Mouse (Mus musculus): ENCODE measurements around the gene Slc16a14. TPM values are rescaled to one million over a fixed set of nuclear protein-coding genes. Genes with fewer than 3 reads are reported as not detected.

Gene Slc16a14
- polyA plus RNA-seq, 1 experiment from 2014 or later, result 0.26 TPM

DNA sequence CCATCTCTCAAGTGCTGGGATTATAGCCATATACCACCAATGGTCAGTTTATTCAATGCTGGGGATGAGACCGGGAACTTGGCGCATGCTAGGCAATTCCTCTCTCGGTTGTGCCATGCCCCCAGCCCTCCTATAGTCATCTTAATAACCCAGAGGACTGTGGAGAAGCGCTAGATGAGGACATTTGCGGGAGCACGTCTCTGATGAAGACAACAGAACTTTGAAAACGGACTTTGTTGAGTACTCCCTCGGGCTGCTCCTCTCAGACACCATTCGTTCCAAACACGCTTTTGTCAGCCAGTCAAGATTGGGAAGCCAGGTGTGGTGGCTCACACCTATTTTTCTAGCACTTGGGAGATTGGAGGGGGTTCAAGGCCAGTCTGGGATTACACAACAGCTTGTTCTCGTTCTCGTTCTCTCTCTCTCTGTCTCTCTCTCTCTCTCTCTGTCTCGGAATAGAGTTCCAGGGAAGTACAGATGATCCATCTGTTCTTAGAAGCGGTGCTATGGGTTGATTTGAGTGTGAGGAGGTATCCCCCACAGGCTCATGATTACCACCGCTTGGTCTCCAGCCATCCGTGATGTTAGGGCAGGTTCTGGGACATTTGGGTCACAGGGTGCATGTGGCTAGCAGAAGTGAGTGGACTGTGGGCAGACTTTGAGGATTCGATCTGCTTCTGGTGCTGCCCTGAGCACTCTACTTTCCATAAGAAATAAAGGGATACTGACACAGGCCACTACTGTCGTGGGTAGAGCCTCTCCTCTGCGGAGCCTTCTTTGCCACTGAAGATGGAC is 2.0 kb upstream of the Slc16a14 start:
- ATAC-seq (ENCODE audit: insufficient read depth, low FRiP score, low read depth), result no peak
- Histone ChIP-seq H3K27ac (no peak overlapping the region), H3K4me3 (replicated peaks) (no peak overlapping the region), H3K27me3 (replicated peaks) (peaks cover 16% of the 10 kb centered on the region), H3K4me1 (peaks cover 3% of the 10 kb centered on the region; the same call in 1 of the 2 replicates), H3K36me3 (no peaks in the 10 kb centered on the region), H3K4me2 (no peak overlapping the region), H3K9me3 (no peaks in the 10 kb centered on the region), H3K9ac (no peak overlapping the region)
- WGBS, result 84% methylated on average over 19 of the region's 19 CpGs

DNA sequence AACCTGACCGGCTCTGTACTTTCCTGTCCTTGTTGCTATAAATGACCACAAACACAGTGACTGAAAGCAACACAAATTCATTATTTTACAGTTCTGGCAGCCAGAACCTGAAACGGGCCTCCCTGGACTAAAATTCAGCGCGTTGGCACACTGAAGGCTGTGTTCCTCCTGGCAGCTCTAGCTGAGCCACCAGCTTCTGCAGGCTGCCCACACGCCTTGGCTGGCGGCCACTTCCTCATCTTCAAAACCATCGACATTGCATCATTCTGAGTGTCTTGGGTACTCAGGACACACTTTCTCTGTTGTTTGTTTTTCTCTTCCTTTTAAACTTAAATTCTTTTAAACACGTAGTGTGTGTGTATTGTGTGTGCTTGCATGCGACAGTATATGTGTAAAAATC is 734 bp upstream of the Slc16a14 start:
- H3K4me3 ChIP-seq (replicated peaks), result no peak overlapping the region
- no peak overlapping the region for H3K27ac ChIP-seq
- WGBS, result 68% methylated on average over 9 of the region's 9 CpGs
- H3K9ac ChIP-seq, result no peak overlapping the region
- no peaks in the 10 kb centered on the region for H3K36me3 ChIP-seq
- ATAC-seq (ENCODE audit: insufficient read depth, low FRiP score, low read depth), result no peak
- H3K9me3 ChIP-seq, result no peaks in the 10 kb centered on the region
- peaks cover 16% of the 10 kb centered on the region for H3K27me3 ChIP-seq (replicated peaks)
- H3K4me1 ChIP-seq, result peaks cover 3% of the 10 kb centered on the region; the same call in 1 of the 2 replicates
- no peak overlapping the region for H3K4me2 ChIP-seq

DNA sequence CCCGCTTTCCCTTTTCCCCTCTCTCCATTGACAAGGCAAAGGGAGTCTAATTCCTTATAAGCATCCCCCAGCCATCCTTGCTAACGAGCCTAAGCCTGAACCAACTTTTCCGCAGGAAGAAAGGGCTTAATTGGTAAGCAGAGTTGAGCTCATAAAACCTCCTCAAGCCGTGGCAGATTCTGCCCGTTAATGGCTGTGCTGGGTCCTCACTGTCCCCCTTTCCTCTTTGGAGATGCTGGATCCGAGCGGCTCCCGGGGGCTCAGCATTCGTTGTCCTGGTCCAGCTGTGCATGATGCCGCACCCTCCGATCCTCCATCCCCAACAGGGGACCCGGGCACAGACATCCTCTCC is 807 bp downstream of the Slc16a14 start:
- Histone ChIP-seq H3K4me3 (replicated peaks) (peak overlapping the region; percentile 47), H3K27ac (no peak overlapping the region), H3K27me3 (replicated peaks) (peaks cover 16% of the 10 kb centered on the region), H3K9ac (no peak overlapping the region), H3K9me3 (no peaks in the 10 kb centered on the region), H3K4me1 (peaks cover 3% of the 10 kb centered on the region; the same call in 1 of the 2 replicates), H3K4me2 (peak overlapping the region; percentile 92), H3K36me3 (no peaks in the 10 kb centered on the region)
- no peak for ATAC-seq (ENCODE audit: insufficient read depth, low FRiP score, low read depth)
- WGBS, result 4% methylated on average over 12 of the region's 12 CpGs

DNA sequence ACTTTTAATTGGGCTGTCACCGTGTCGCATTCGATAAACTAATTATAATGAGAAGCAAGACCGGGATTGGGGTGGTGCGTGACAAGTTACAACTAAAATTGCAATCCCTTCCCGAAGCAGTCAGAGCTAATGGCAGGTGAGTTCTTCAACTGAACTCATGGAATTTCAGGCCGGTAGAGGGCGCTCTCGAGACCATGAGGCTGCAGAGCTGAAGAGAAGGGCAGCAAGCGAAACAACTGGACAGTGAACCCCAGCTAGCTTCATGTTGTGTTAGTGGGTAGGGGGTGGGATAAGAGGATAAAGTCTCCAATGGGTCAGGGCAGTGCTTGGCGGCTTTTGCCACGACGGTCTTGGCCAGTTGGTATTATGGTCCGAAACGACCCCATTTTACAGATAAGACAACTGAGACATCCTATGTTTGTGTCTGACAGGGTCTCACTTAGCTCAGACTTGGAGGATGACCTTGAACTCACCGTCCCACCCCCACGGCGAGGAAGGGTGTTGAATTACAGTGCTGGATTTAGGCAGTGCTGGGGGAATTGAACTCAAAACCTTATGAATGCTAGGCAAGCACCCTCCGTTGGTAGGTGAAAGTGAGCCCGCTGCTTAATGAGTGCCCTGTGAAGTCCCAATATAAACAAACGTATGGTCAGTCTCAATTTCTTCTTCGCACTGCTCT is 1.3 kb downstream of the Slc16a14 start:
- Histone ChIP-seq H3K4me1 (peaks cover 3% of the 10 kb centered on the region; the same call in 1 of the 2 replicates), H3K4me3 (replicated peaks) (peak overlapping the region; percentile 47), H3K36me3 (no peaks in the 10 kb centered on the region), H3K27me3 (replicated peaks) (peaks cover 16% of the 10 kb centered on the region), H3K4me2 (peak overlapping the region; percentile 92), H3K9me3 (no peaks in the 10 kb centered on the region), H3K9ac (no peak overlapping the region), H3K27ac (no peak overlapping the region)
- WGBS, result 12% methylated on average over 22 of the region's 22 CpGs
- no peak for ATAC-seq (ENCODE audit: insufficient read depth, low FRiP score, low read depth)

DNA sequence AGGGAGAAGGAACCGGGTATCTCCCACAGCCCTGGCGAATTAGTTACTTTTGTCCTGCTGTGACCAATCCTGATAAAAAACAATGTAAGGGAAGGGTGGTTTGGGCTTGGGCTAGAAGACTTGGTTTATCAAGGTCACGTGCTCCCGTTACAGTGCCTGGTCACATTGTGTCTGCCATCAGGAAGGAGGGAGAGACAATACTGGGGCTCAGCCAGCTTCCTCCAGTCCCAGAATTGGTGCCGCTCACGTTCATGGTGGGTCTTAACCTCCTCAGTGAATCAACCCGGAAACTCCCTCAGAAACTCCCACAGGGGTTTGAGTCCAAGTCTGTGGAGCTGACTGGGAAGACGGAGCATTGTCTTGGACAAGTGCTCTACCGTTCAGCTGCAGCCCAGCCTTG is 9.3 kb downstream of the Slc16a14 start:
- no peaks in the 10 kb centered on the region for H3K9me3 ChIP-seq
- H3K27me3 ChIP-seq (replicated peaks), result no peaks in the 10 kb centered on the region
- H3K27ac ChIP-seq, result no peak overlapping the region
- no peaks in the 10 kb centered on the region for H3K36me3 ChIP-seq
- no peak for ATAC-seq (ENCODE audit: insufficient read depth, low FRiP score, low read depth)
- WGBS, result 74% methylated on average over 9 of the region's 9 CpGs
- no peak overlapping the region for H3K9ac ChIP-seq
- no peak overlapping the region for H3K4me2 ChIP-seq
- H3K4me3 ChIP-seq (replicated peaks), result no peak overlapping the region
- no peaks in the 10 kb centered on the region for H3K4me1 ChIP-seq

DNA sequence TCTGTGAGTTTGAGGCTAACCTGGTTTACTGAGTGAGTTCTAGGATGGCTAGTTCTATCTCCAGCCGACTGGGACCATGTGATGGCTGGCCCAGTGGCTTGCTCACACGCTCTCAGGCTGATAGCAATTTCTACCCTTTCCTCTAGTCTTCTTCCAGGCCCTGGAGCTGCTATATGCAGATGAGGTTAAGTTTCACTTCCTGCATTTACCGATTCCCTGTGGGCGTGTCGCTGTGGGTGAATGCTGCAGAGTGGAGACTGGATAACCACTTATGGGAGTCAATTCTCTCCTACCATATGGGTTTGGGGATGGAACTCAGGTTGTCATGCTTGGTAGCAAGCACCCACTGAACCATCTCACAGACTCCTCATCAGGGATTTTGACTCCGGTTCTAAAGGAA is 10.8 kb downstream of the Slc16a14 start:
- H3K9me3 ChIP-seq, result no peaks in the 10 kb centered on the region
- WGBS, result 69% methylated on average over 6 of the region's 6 CpGs
- H3K9ac ChIP-seq, result no peak overlapping the region
- H3K36me3 ChIP-seq, result no peaks in the 10 kb centered on the region
- H3K4me2 ChIP-seq, result no peak overlapping the region
- no peak overlapping the region for H3K27ac ChIP-seq
- H3K4me1 ChIP-seq, result no peaks in the 10 kb centered on the region
- H3K27me3 ChIP-seq (replicated peaks), result no peaks in the 10 kb centered on the region
- no peak for ATAC-seq (ENCODE audit: insufficient read depth, low FRiP score, low read depth)
- H3K4me3 ChIP-seq (replicated peaks), result no peak overlapping the region

DNA sequence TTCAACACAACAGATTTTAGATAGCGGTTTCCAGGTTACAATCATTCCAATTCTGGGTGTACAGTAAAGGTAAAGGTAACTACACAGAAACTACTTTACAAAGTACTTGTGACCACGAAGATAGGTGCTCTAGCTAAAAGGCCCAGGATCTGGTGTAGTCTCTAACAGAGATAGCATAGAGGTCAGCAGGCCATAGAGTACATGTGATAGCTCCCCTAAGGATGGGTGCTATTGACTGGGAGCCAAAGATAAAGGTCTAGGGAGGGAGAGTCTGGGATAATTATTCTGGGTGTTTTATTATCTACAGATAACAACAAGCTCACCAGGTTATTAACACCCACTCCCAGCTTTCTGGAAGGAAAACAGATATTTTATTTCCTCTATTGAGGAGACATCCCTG is 11.5 kb downstream of the Slc16a14 start:
- Histone ChIP-seq H3K9ac (no peak overlapping the region), H3K4me1 (no peaks in the 10 kb centered on the region), H3K4me3 (replicated peaks) (no peak overlapping the region), H3K4me2 (no peak overlapping the region), H3K27me3 (replicated peaks) (no peaks in the 10 kb centered on the region), H3K36me3 (no peaks in the 10 kb centered on the region), H3K27ac (no peak overlapping the region), H3K9me3 (no peaks in the 10 kb centered on the region)
- 74% methylated on average over 2 of the region's 2 CpGs for WGBS
- no peak for ATAC-seq (ENCODE audit: insufficient read depth, low FRiP score, low read depth)

DNA sequence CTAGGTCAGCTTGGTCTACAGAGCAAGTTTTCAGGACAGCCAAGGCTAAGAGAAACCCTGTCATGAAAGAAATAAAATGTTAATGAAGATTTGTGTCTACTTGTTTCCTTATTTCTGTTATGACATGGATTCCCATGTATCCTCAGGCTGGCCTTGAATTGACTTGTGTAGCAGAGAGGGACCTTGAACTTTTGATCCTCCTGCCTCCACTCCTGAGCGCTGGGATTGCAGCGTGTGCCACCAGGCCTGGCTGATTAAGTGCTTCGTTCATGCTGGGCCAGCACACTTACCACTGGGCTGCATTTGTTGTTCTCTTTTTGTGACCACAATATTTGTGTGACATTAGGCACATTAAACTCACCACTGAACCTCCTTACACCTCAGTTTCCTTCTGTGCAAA is 16.1 kb downstream of the Slc16a14 start:
- no peaks in the 10 kb centered on the region for H3K36me3 ChIP-seq
- H3K27ac ChIP-seq, result no peak overlapping the region
- H3K4me2 ChIP-seq, result no peak overlapping the region
- 84% methylated on average over 3 of the region's 3 CpGs for WGBS
- no peaks in the 10 kb centered on the region for H3K4me1 ChIP-seq
- H3K4me3 ChIP-seq (replicated peaks), result no peak overlapping the region
- no peak for ATAC-seq (ENCODE audit: insufficient read depth, low FRiP score, low read depth)
- no peaks in the 10 kb centered on the region for H3K9me3 ChIP-seq
- H3K9ac ChIP-seq, result no peak overlapping the region
- H3K27me3 ChIP-seq (replicated peaks), result no peaks in the 10 kb centered on the region

DNA sequence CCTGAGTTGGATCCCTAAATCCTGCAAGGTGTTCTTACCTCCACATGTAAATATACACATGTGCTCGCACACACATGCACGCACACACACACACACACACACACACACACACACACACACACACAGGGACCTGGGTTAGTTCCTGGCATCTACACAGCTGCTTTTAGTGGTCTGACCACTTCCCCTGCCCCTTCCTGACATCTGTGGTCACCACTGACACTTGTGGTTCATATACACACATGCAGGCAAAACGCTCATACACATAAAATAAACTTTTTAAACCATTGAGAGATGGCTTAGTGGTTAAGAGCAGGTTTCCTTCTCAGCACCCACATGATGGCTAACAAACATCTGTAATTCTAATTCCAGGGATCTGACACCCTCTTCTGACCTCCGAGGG is 19.9 kb downstream of the Slc16a14 start:
- Histone ChIP-seq H3K27me3 (replicated peaks) (no peaks in the 10 kb centered on the region), H3K9me3 (no peaks in the 10 kb centered on the region), H3K9ac (no peak overlapping the region), H3K4me1 (no peaks in the 10 kb centered on the region), H3K27ac (no peak overlapping the region), H3K4me3 (replicated peaks) (no peak overlapping the region), H3K36me3 (no peaks in the 10 kb centered on the region), H3K4me2 (no peak overlapping the region)
- WGBS, result 81% methylated on average over 4 of the region's 4 CpGs
- no peak for ATAC-seq (ENCODE audit: insufficient read depth, low FRiP score, low read depth)

DNA sequence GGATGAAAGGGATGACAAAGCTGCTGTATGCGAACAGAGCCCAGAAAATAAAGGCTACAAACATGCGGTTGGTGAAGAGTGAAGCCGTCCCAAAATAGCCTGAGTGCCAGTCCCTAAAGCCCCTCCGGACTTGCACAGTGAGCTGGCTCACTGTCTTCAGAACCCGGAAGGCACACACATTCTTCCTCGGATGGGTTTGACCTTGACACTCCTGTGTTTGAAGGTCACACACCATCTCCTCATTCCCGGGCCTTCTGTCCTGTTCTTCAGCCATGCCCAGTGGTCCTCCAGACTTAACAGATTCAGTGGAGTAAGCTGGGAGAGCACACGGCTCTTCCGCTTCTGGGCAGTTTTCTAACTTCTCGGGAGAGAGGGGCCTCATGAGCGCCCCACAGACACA is 22.4 kb downstream of the Slc16a14 start:
- Histone ChIP-seq H3K36me3 (no peaks in the 10 kb centered on the region), H3K4me3 (replicated peaks) (no peak overlapping the region), H3K9ac (no peak overlapping the region), H3K27ac (no peak overlapping the region), H3K4me1 (no peaks in the 10 kb centered on the region), H3K27me3 (replicated peaks) (no peaks in the 10 kb centered on the region), H3K9me3 (no peaks in the 10 kb centered on the region), H3K4me2 (no peak overlapping the region)
- no peak for ATAC-seq (ENCODE audit: insufficient read depth, low FRiP score, low read depth)
- WGBS, result 91% methylated on average over 11 of the region's 11 CpGs

DNA sequence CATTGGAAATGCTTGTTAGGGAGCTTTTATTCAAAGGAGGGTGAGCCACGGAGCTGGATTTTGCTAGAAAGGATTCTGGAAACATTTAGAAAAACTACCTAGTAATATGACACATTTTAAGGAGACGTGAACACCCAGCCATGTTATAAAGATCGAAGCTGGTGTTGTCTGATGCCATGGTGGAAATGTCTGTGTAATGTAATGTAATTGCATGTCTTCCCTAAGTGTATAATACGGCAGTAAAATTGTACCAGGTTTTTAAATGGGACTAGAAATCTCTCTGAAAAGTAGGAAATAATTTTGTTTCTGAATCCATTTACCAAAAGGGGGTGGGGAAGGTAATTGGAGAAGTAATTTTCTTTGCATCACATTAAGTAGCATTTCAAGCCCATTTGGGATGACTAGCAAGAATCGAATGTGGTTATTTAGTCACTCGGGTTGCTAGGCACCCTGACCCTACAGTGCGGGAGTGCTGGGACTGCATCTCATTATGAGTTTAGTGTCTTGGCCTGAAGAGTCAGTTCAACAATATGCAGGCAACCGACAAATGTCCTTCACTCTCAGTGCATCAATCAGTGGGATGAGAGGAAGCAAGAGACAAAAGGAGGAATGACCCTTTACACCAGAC is 24.6 kb downstream of the Slc16a14 start:
- no peak overlapping the region for H3K9ac ChIP-seq
- H3K27me3 ChIP-seq (replicated peaks), result no peaks in the 10 kb centered on the region
- H3K36me3 ChIP-seq, result no peaks in the 10 kb centered on the region
- 78% methylated on average over 8 of the region's 8 CpGs for WGBS
- H3K4me1 ChIP-seq, result no peaks in the 10 kb centered on the region
- no peak overlapping the region for H3K4me2 ChIP-seq
- no peak for ATAC-seq (ENCODE audit: insufficient read depth, low FRiP score, low read depth)
- H3K4me3 ChIP-seq (replicated peaks), result no peak overlapping the region
- no peak overlapping the region for H3K27ac ChIP-seq
- H3K9me3 ChIP-seq, result no peaks in the 10 kb centered on the region

DNA sequence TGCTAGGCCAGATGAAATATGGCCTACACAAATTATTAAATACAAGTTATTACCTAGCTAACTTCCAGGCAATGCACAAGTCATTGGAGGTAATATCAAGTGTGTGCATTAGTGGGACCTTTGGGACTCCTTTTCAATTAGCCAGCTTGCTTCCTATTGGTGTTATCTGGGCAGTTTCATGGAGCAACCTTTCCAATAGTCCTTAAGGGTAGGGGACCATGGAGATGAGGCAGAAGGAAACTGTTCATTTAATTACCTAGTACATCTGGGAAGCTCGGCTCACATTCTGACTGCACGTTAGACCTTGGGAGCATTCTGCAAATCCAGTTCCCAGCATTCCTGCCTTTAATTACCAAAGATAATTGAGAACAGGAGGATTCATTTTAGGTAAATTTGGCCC is 30.5 kb downstream of the Slc16a14 start:
- no peak overlapping the region for H3K27ac ChIP-seq
- no peak overlapping the region for H3K4me3 ChIP-seq (replicated peaks)

More for the DNA sequence above, 30.5 kb downstream of the Slc16a14 start:
- no peaks in the 10 kb centered on the region for H3K27me3 ChIP-seq (replicated peaks)
- H3K4me2 ChIP-seq, result no peak overlapping the region
- H3K4me1 ChIP-seq, result no peaks in the 10 kb centered on the region
- no peak for ATAC-seq (ENCODE audit: insufficient read depth, low FRiP score, low read depth)
- H3K36me3 ChIP-seq, result no peaks in the 10 kb centered on the region
- H3K9me3 ChIP-seq, result no peaks in the 10 kb centered on the region
- no peak overlapping the region for H3K9ac ChIP-seq
- WGBS, result 83% methylated on average over 2 of the region's 2 CpGs
